Mouse (Mus musculus) liver, embryonic 14 days (tissue): ENCODE measurements around the gene Il1f9. TPM values are rescaled to one million over a fixed set of nuclear protein-coding genes. Genes with fewer than 3 reads are reported as not detected.

Source experiments
- polyA plus RNA-seq: library from polyadenylated mRNA; depleted of rRNA; stranded (reverse); fragments of >200 nt; gene quantifications from 2 replicates; pipeline ENCODE4 v1.2.3, GENCODE M21; 2012; rRNA removed

The Il1f9 gene
- polyA plus RNA-seq: 0.08 and 0.13 TPM in 2 replicates

DNA sequence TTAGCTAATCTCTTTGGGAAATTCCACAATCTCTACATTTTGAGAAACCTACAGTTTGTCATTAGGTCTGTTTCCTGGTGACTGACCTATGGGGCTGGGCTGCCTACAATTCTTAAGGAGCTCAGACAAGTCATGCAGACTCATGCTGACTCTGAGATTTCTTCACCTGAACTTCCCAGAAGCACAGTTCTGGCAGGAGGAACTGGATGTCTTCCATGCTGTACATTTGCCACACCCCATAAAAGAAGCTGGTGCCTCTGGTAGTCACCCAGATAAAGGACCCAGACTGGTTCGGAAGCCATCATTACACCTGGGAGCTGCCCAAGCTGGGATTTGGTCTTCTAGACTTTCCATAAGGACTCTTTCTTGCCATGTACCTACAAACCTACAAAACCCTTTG lies at the start of gene Il1f9:
TSS of gene Il1f9 (plus strand) at position 301 of the 400 bp plus-strand sequence.

DNA sequence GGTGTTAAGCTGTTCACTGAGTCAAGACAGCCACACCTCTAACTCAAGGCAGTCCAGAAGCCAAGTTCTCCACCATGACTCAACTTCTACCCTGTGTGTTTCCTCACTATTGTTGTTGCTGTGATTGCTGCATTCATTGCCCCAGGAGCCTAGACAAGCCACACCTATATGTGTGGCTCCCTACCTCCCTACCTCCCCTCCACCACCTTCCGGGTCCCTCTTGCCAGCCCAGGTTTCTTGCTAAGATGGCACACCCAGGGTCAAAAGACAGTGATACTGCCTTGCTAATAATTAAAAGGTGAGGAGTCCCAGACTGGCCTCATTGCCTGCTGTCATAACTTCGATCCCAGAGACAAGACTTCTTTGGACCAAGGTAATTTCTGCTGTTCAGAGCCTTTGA lies 33.4 kb upstream of the Il1f9 start, which contains the start of gene Il1f8:
TSS of gene Il1f8 (plus strand) at position 301 of the 400 bp plus-strand sequence.

DNA sequence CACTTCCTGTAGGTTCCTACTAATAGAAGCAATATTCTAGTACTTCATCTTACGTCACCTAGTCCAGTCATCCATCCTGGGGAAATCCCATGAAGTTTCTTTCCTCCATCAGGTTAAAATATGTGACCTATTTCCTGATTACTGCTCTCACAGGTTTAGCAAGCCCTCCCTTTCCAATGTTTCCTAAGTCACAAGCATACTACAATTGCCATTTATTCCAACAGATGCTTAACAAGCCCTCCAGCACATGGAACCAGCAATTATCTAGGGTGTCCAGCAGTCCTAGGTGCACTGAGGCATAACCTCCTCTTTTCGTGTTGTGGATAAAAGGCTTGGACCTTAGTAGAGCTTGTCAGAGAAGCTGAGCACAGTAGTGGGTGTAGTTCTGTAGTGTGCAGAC lies 28.8 kb downstream of the Il1f9 start, which contains the start of gene Il1f6:
TSS of gene Il1f6 (plus strand) at position 301 of the 400 bp plus-strand sequence.

Other genes starting within 250 kb of the Il1f9 start
- gene Hnmt, start 137.1 kb upstream of the Il1f9 start, polyA plus RNA-seq: 0.14 and 0.30 TPM in 2 replicates
- gene Tbpl2, start 89.9 kb upstream of the Il1f9 start, polyA plus RNA-seq: not detected in 2 replicates
- gene Il1f8, start 33.3 kb upstream of the Il1f9 start, polyA plus RNA-seq: not detected in 2 replicates
- not detected in 2 replicates for gene Il1f6, start 28.9 kb downstream of the Il1f9 start, polyA plus RNA-seq
- not detected in 2 replicates for gene Il1f5, start 90.5 kb downstream of the Il1f9 start, polyA plus RNA-seq
- not detected in 2 replicates for gene Il1f10, start 104.7 kb downstream of the Il1f9 start, polyA plus RNA-seq
- gene Il1rn, start 150.4 kb downstream of the Il1f9 start, polyA plus RNA-seq: 3.7 and 4.7 TPM in 2 replicates
- gene Psd4, start 181.1 kb downstream of the Il1f9 start, polyA plus RNA-seq: 6.9 and 7.8 TPM in 2 replicates